In the genomic region with DNA sequence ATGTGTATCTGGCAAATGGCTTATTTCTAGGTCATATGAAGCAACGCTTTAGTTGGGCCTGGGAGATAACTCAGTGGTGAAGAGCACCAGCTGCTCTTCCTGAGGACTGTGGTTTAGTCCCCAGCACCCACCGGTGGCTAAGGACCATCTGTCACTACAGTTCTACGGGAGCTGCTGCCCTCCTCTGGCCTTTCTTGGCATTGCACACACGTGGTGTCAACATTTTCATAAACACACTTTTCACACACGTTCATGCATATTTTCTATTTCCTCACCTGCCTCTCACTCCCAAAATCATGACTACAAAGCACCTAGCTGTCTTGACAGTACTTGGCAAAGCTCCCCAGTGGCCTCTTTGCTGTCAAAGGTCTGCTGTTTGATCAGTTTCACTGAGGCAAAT, we compare ENCODE assay signal across 25 mouse cellular contexts. TPM values are rescaled to one million over a fixed set of nuclear protein-coding genes. Genes with fewer than 3 reads are reported as not detected.
DNase-seq lines count a peak whose midpoint lies in the region; ATAC-seq and TF ChIP-seq lines count a peak whose summit lies in the region.
"Had no signal": no experiment of that assay in that cellular context is flagged by ENCODE, and none has a peak within 500 bp of the region (broad histone marks: within the 10 kb centered on the region; RNA-seq: fewer than 3 reads in every experiment).

No protein-coding gene starts in this region.

- no peak for DNase-seq in heart, adult 2 months
- DNase-seq in heart, adult 8-10 months (ENCODE audit: low spot score): no peak
- no peak for DNase-seq in lung, embryonic 14.5 days
- no peak for DNase-seq in lung, adult 2 months
- DNase-seq in Patski (ENCODE audit: low read depth, low spot score): no peak
- DNase-seq in stomach, postnatal 0 days (ENCODE audit: low spot score): no peak
- no peak for DNase-seq in gastrocnemius, postnatal 25 days
- no peak for DNase-seq in adrenal gland, postnatal 25 days
- DNase-seq: adrenal gland, postnatal 36 days; cerebellum, adult 9-11 months; forebrain, postnatal 0 days; gastrocnemius, adult 2 months; heart, adult 18-20 months; kidney, postnatal 10 days; layer of hippocampus, adult 9-11 months; lung, adult 18-20 months; lung, postnatal 4 days; retina, postnatal 1 day; right cerebral cortex, postnatal 4 days; thymus, adult 2 months had no signal

- no peak overlapping the region for H3K9ac ChIP-seq in heart, adult 2 months (ENCODE audit: low read depth, low read length)
- no peak overlapping the region for H3K9ac ChIP-seq in lung, embryonic 14.5 days
- H3K9ac ChIP-seq in stomach, postnatal 0 days (ENCODE audit: low read length): no peak overlapping the region
- H3K9ac ChIP-seq: embryonic facial prominence, embryonic 13.5 days; forebrain, postnatal 0 days; limb, embryonic 13.5 days; midbrain, embryonic 12.5 days had no signal

- CTCF ChIA-PET in Patski (lab: Charles Lee): interaction anchor here (0.7 to 2.9 kb wide), 8 partner anchors 9 to 174 kb away, joined by 3 to 14 read pairs (median 3); no protein-coding TSS in a partner anchor

- WGBS in heart, adult 2 months: 95% methylated on average over 5 of the region's 5 CpGs
- 81% methylated on average over 5 of the region's 5 CpGs for WGBS in lung, embryonic 14.5 days
- WGBS in lung, adult 2 months: 88% methylated on average over 5 of the region's 5 CpGs
- 86% methylated on average over 5 of the region's 5 CpGs for WGBS in stomach, postnatal 0 days

- no peak overlapping the region for H3K4me3 ChIP-seq in heart, adult 2 months
- H3K4me3 ChIP-seq in lung, embryonic 14.5 days (ENCODE audit: low read depth, low read length): no peak overlapping the region
- no peak overlapping the region for H3K4me3 ChIP-seq in lung, adult 2 months (replicated peaks; ENCODE audit: extremely low read depth, low read depth, low read length)
- no peak overlapping the region for H3K4me3 ChIP-seq in stomach, postnatal 0 days (ENCODE audit: low read depth, low read length)
- H3K4me3 ChIP-seq: embryonic facial prominence, embryonic 13.5 days; gastrocnemius, adult 2 months; hindbrain, embryonic 10.5 days; limb, embryonic 13.5 days; midbrain, embryonic 12.5 days had no signal

- POLR2A ChIA-PET in Patski (lab: Charles Lee): no interaction called here

- no peak overlapping the region for H3K27ac ChIP-seq in heart, adult 2 months
- H3K27ac ChIP-seq in lung, embryonic 14.5 days (ENCODE audit: low read depth): no peak overlapping the region
- no peak overlapping the region for H3K27ac ChIP-seq in stomach, postnatal 0 days (replicated peaks)
- H3K27ac ChIP-seq: embryonic facial prominence, embryonic 13.5 days; gastrocnemius, adult 2 months; hindbrain, embryonic 10.5 days; limb, embryonic 13.5 days; midbrain, embryonic 12.5 days had no signal

- peaks cover 7% of the 10 kb centered on the region for H3K4me1 ChIP-seq in heart, adult 2 months (ENCODE audit: control insufficient read depth, insufficient read depth, low read length)
- peaks cover 8% of the 10 kb centered on the region for H3K4me1 ChIP-seq in lung, embryonic 14.5 days (ENCODE audit: insufficient read depth)
- no peaks in the 10 kb centered on the region for H3K4me1 ChIP-seq in lung, adult 2 months (ENCODE audit: control insufficient read depth, insufficient read depth, low read length)
- no peaks in the 10 kb centered on the region for H3K4me1 ChIP-seq in stomach, postnatal 0 days (replicated peaks; ENCODE audit: control insufficient read depth, insufficient read depth)
- H3K4me1 ChIP-seq: embryonic facial prominence, embryonic 13.5 days; hindbrain, embryonic 10.5 days; limb, embryonic 13.5 days; midbrain, embryonic 12.5 days had no signal

- no peaks in the 10 kb centered on the region for H3K79me2 ChIP-seq in heart, adult 2 months (replicated peaks; ENCODE audit: control insufficient read depth, insufficient read depth, low read length)

- no peak for ATAC-seq in lung, embryonic 14.5 days (ENCODE audit: insufficient read depth)
- no peak for ATAC-seq in Patski
- ATAC-seq in stomach, postnatal 0 days (ENCODE audit: low FRiP score, low TSS enrichment): no peak
- ATAC-seq: activated CD4-positive, CD25-positive, alpha-beta regulatory T cell, adult 4 months; forebrain, postnatal 0 days had no signal

- in situ Hi-C loops in Patski (cut with MboI; ENCODE audit: low pct_unique_long_range_greater_than_20kb): no loop called here

- no peaks in the 10 kb centered on the region for H3K27me3 ChIP-seq in heart, adult 2 months (ENCODE audit: control insufficient read depth, insufficient read depth, low read length)
- H3K27me3 ChIP-seq in lung, embryonic 14.5 days (ENCODE audit: insufficient read depth, low read length): no peaks in the 10 kb centered on the region
- no peaks in the 10 kb centered on the region for H3K27me3 ChIP-seq in Patski
- no peaks in the 10 kb centered on the region for H3K27me3 ChIP-seq in stomach, postnatal 0 days (ENCODE audit: control insufficient read depth, insufficient read depth, low read length)
- H3K27me3 ChIP-seq: embryonic facial prominence, embryonic 13.5 days; limb, embryonic 13.5 days; midbrain, embryonic 12.5 days had no signal

- no peak overlapping the region for H3K4me2 ChIP-seq in lung, embryonic 14.5 days
- no peak overlapping the region for H3K4me2 ChIP-seq in stomach, postnatal 0 days (replicated peaks; ENCODE audit: low read depth)
- H3K4me2 ChIP-seq: embryonic facial prominence, embryonic 13.5 days; limb, embryonic 13.5 days; midbrain, embryonic 12.5 days had no signal

- peaks cover 14% of the 10 kb centered on the region; the same call in 1 of the 2 replicates for H3K9me3 ChIP-seq in lung, embryonic 14.5 days (ENCODE audit: low read depth, low read length)
- H3K9me3 ChIP-seq in stomach, postnatal 0 days (ENCODE audit: control insufficient read depth, low read length): no peaks in the 10 kb centered on the region; the same call in 1 of the 2 replicates
- H3K9me3 ChIP-seq: midbrain, embryonic 12.5 days had no signal

- TF ChIP-seq CTCF in heart, adult 2 months (IDR thresholded peaks at IDR 0.05): peak; percentile 21; the same call in 1 of the 2 replicates
- peak; percentile 42 for TF ChIP-seq CTCF in lung, embryonic 14.5 days (IDR thresholded peaks at IDR 0.05; ENCODE audit: low read depth)
- TF ChIP-seq CTCF in lung, adult 2 months (IDR thresholded peaks at IDR 0.05; ENCODE audit: insufficient read depth, low read length): no peak
- TF ChIP-seq CTCF in Patski (IDR thresholded peaks at IDR 0.05): peak; percentile 54
- TF ChIP-seq CTCF in stomach, postnatal 0 days (IDR thresholded peaks at IDR 0.05; ENCODE audit: low read depth): peak; percentile 23; the same call in 1 of the 2 replicates

- TF ChIP-seq POLR2A in heart, adult 2 months (IDR thresholded peaks at IDR 0.05; ENCODE audit: insufficient read depth, low read depth, low read length): no peak
- TF ChIP-seq POLR2A in lung, adult 2 months (IDR thresholded peaks at IDR 0.05; ENCODE audit: borderline replicate concordance, extremely low read depth, low read depth, low read length): no peak

- no peak for TF ChIP-seq EP300 in heart, adult 2 months (IDR thresholded peaks at IDR 0.05; ENCODE audit: insufficient read depth, low read depth, low read length)
- no peak for TF ChIP-seq EP300 in stomach, postnatal 0 days (optimal IDR thresholded peaks at IDR 0.05)

- intact Hi-C loops in heart, adult 2 months (cut with DNase I): no loop called here

- no peaks in the 10 kb centered on the region for H3K36me3 ChIP-seq in heart, adult 2 months (ENCODE audit: control insufficient read depth, insufficient read depth, low read length)
- no peaks in the 10 kb centered on the region for H3K36me3 ChIP-seq in lung, embryonic 14.5 days (ENCODE audit: insufficient read depth)
- H3K36me3 ChIP-seq in stomach, postnatal 0 days (ENCODE audit: control insufficient read depth, insufficient read depth, low read length): no peaks in the 10 kb centered on the region
- H3K36me3 ChIP-seq: embryonic facial prominence, embryonic 13.5 days; hindbrain, embryonic 10.5 days; limb, embryonic 13.5 days; midbrain, embryonic 12.5 days had no signal

RNA-seq across cellular contexts. Expression of a gene that starts 37.8 kb away (rescaled TPM):
- total RNA-seq in heart, adult 2 months (2021): 10 to 100 TPM; 14.7 to 15.3 TPM
- polyA plus RNA-seq in heart, adult 2 months (2012; rRNA removed): 5.8 and 9.6 TPM in 2 replicates
- 10 to 100 TPM; 16.0 to 19.8 (median 16.5) TPM for total RNA-seq in heart, adult 8-10 months (2022)
- polyA plus RNA-seq in lung, embryonic 14.5 days (2014; fragmentation: Nextera tagmentation; extraction: Ambion mirVana): 78.6 and 93.8 TPM in 2 replicates
- 9.6 and 10.2 TPM in 2 replicates for polyA plus RNA-seq in lung, adult 2 months (2012; rRNA removed)
- polyA plus RNA-seq in Patski (2021): 20.4 TPM
- polyA plus RNA-seq in stomach, postnatal 0 days (2015; fragmentation: Nextera tagmentation; extraction: Ambion mirVana): 16.3 and 17.3 TPM in 2 replicates
- 1 to 10 TPM; 3.0 to 4.7 TPM for total RNA-seq in gastrocnemius, postnatal 25 days (2021)
- total RNA-seq in adrenal gland, postnatal 25 days (2021): 10.8 and 13.1 TPM in 2 replicates
